ENCODE assay signal across 8 mouse cellular contexts in genomic region chr17:3570876-3571275, GRCm38 (mm10). TPM values are rescaled to one million over a fixed set of nuclear protein-coding genes. Genes with fewer than 3 reads are reported as not detected.
A peak's percentile ranks its signal among the peaks of the same experiment; 100 is the strongest.
DNase-seq lines count a peak whose midpoint lies in the region; ATAC-seq and TF ChIP-seq lines count a peak whose summit lies in the region.

No protein-coding gene starts in this region.

- H3K9me3 ChIP-seq in E14TG2a.4 (ENCODE audit: low read length), result no peaks in the 10 kb centered on the region
- H3K9me3 ChIP-seq in embryonic facial prominence, embryonic 13.5 days, result no peaks in the 10 kb centered on the region
- no peaks in the 10 kb centered on the region for H3K9me3 ChIP-seq in heart, embryonic 11.5 days (replicated peaks; ENCODE audit: control insufficient read depth, low read length)
- no peaks in the 10 kb centered on the region for H3K9me3 ChIP-seq in liver, postnatal 0 days (ENCODE audit: low read length)

- TF ChIP-seq CTCF in E14TG2a.4 (conservative IDR thresholded peaks at IDR 0.05; ENCODE audit: low read length), result peak; percentile 83
- TF ChIP-seq CTCF in liver, postnatal 0 days (IDR thresholded peaks at IDR 0.05; ENCODE audit: low read depth), result peak; percentile 83

- no peaks in the 10 kb centered on the region for H3K27me3 ChIP-seq in E14TG2a.4 (ENCODE audit: insufficient read depth, low read length)
- H3K27me3 ChIP-seq in embryonic facial prominence, embryonic 13.5 days, result no peaks in the 10 kb centered on the region
- H3K27me3 ChIP-seq in heart, embryonic 11.5 days (ENCODE audit: control insufficient read depth, insufficient read depth, low read length), result no peaks in the 10 kb centered on the region
- no peaks in the 10 kb centered on the region for H3K27me3 ChIP-seq in liver, postnatal 0 days (ENCODE audit: insufficient read depth, low read length)

- no peak for TF ChIP-seq EP300 in liver, postnatal 0 days (IDR thresholded peaks at IDR 0.05; ENCODE audit: low read depth)

- ATAC-seq in embryonic facial prominence, embryonic 13.5 days (ENCODE audit: insufficient number of reproducible peaks, insufficient read depth, low FRiP score, low TSS enrichment, low read depth), result no peak
- ATAC-seq in heart, embryonic 11.5 days (replicated peaks; ENCODE audit: insufficient number of reproducible peaks, low FRiP score, low TSS enrichment), result no peak
- no peak for ATAC-seq in liver, postnatal 0 days

- 3% methylated on average over 12 of the region's 12 CpGs for WGBS in embryonic facial prominence, embryonic 13.5 days
- WGBS in heart, embryonic 11.5 days (ENCODE audit: insufficient replicate concordance), result 5% methylated on average over 12 of the region's 12 CpGs
- WGBS in liver, postnatal 0 days (ENCODE audit: insufficient replicate concordance), result 6% methylated on average over 12 of the region's 12 CpGs

- DNase-seq in adrenal gland, postnatal 14 days, result peak; percentile 86
- DNase-seq in kidney, postnatal 10 days, result peak; percentile 87
- DNase-seq in liver, postnatal 0 days, result peak; percentile 68
- peak; percentile 63 for DNase-seq in ovary, postnatal 10 days (ENCODE audit: low spot score)
- DNase-seq in urinary bladder, postnatal 36 days (ENCODE audit: low spot score in 2 of 2), result peak; percentile 64 to 70

- peaks cover 11% of the 10 kb centered on the region for H3K4me1 ChIP-seq in E14TG2a.4 (replicated peaks; ENCODE audit: low read depth, low read length)
- no peaks in the 10 kb centered on the region for H3K4me1 ChIP-seq in embryonic facial prominence, embryonic 13.5 days
- no peaks in the 10 kb centered on the region for H3K4me1 ChIP-seq in heart, embryonic 11.5 days (ENCODE audit: control insufficient read depth, insufficient read depth, low read length)
- H3K4me1 ChIP-seq in liver, postnatal 0 days (ENCODE audit: insufficient read depth), result no peaks in the 10 kb centered on the region

- H3K9ac ChIP-seq in embryonic facial prominence, embryonic 13.5 days, result no peak overlapping the region
- H3K9ac ChIP-seq in heart, embryonic 11.5 days (ENCODE audit: low read depth, low read length), result no peak overlapping the region
- H3K9ac ChIP-seq in liver, postnatal 0 days (replicated peaks), result no peak overlapping the region

- H3K27ac ChIP-seq in embryonic facial prominence, embryonic 13.5 days, result no peak overlapping the region
- no peak overlapping the region for H3K27ac ChIP-seq in heart, embryonic 11.5 days (ENCODE audit: low read depth, low read length)
- H3K27ac ChIP-seq in liver, postnatal 0 days (ENCODE audit: low read depth), result no peak overlapping the region

- H3K4me3 ChIP-seq in E14TG2a.4 (replicated peaks; ENCODE audit: low read length), result no peak overlapping the region
- H3K4me3 ChIP-seq in embryonic facial prominence, embryonic 13.5 days, result no peak overlapping the region
- no peak overlapping the region for H3K4me3 ChIP-seq in heart, embryonic 11.5 days (ENCODE audit: low read depth, low read length)
- no peak overlapping the region for H3K4me3 ChIP-seq in liver, postnatal 0 days (ENCODE audit: low read depth, low read length)

- no peaks in the 10 kb centered on the region for H3K36me3 ChIP-seq in E14TG2a.4 (ENCODE audit: insufficient read depth, low read length)
- no peaks in the 10 kb centered on the region for H3K36me3 ChIP-seq in embryonic facial prominence, embryonic 13.5 days
- no peaks in the 10 kb centered on the region for H3K36me3 ChIP-seq in heart, embryonic 11.5 days (ENCODE audit: control insufficient read depth, insufficient read depth, low read length)
- no peaks in the 10 kb centered on the region for H3K36me3 ChIP-seq in liver, postnatal 0 days (replicated peaks; ENCODE audit: insufficient read depth, low read length)

- peak overlapping the region; percentile 37 for H3K4me2 ChIP-seq in embryonic facial prominence, embryonic 13.5 days
- peak overlapping the region; percentile 25 for H3K4me2 ChIP-seq in heart, embryonic 11.5 days
- no peak overlapping the region for H3K4me2 ChIP-seq in liver, postnatal 0 days (ENCODE audit: low read depth, low read length)

RNA-seq across cellular contexts. Expression of gene Tfb1m, which starts 13.3 kb away (rescaled TPM):
- total RNA-seq in adrenal gland, postnatal 14 days (2021), result 11.6 and 14.6 TPM in 2 replicates
- 14.1 and 16.2 TPM in 2 replicates for polyA plus RNA-seq in embryonic facial prominence, embryonic 13.5 days (2015; fragmentation: Nextera tagmentation; extraction: Ambion mirVana)
- polyA plus RNA-seq in heart, embryonic 11.5 days (2014; fragmentation: Nextera tagmentation; extraction: Ambion mirVana), result 20.8 and 21.0 TPM in 2 replicates
- polyA plus RNA-seq in liver, postnatal 0 days (2015; fragmentation: Nextera tagmentation; extraction: Ambion mirVana), result 10.3 and 12.0 TPM in 2 replicates

RNA-seq across cellular contexts. Expression of gene Cldn20, which starts 38.5 kb away (rescaled TPM):
- not detected in 2 replicates for total RNA-seq in adrenal gland, postnatal 14 days (2021)
- polyA plus RNA-seq in embryonic facial prominence, embryonic 13.5 days (2015; fragmentation: Nextera tagmentation; extraction: Ambion mirVana), result 0.67 and 0.87 TPM in 2 replicates
- polyA plus RNA-seq in heart, embryonic 11.5 days (2014; fragmentation: Nextera tagmentation; extraction: Ambion mirVana), result not detected in 2 replicates
- polyA plus RNA-seq in liver, postnatal 0 days (2015; fragmentation: Nextera tagmentation; extraction: Ambion mirVana), result not detected in 2 replicates
